Mouse (Mus musculus): ENCODE results near the gene Epha6.

GRCm38 (mm10) chr16:60375147-60375546, 230.2 kb downstream of the Epha6 start:
- TF ChIP-seq CTCF (IDR thresholded peaks at IDR 0.05; ENCODE audit: low read depth, low read length) (no peak), POLR2A (IDR thresholded peaks at IDR 0.05; ENCODE audit: borderline replicate concordance, low read depth, low read length) (no peak)
